Mouse (Mus musculus) lung, embryonic 16.5 days (tissue): Measurements from ENCODE around the gene Otud7a. TPM values are rescaled to one million over a fixed set of nuclear protein-coding genes. Genes with fewer than 3 reads are reported as not detected.

Source experiments
- ATAC-seq: fragments of 200-750 bp; cut with Nextera tagmentation; 2 replicates; pipeline ENCODE4 v1.8.0; 2017; ENCODE audit warnings: low read depth, mild to moderate bottlenecking, moderate library complexity
- H3K27ac ChIP-seq: fragments of 300-500 bp; sonication (generic); 2 replicates; pipeline ENCODE4 v1.5.1; 2014; ENCODE audit warnings: mild to moderate bottlenecking, control low read depth, low read length
- H3K27me3 ChIP-seq: fragments of 300-500 bp; sonication (generic); 2 replicates; pipeline ENCODE4 v1.6.1; 2014; ENCODE audit warnings: low read depth, low read length, mixed read lengths; ENCODE audit not compliant: control insufficient read depth, insufficient read depth
- H3K36me3 ChIP-seq: fragments of 300-500 bp; sonication (generic); 2 replicates; pipeline ENCODE4 v1.6.1; 2014; ENCODE audit warnings: low read length; ENCODE audit not compliant: control insufficient read depth, insufficient read depth
- H3K4me1 ChIP-seq: fragments of 300-500 bp; sonication (generic); replicated peaks from 2 replicates; pipeline ENCODE4 v1.6.1; 2014; ENCODE audit warnings: low read length, mixed read lengths; ENCODE audit not compliant: control insufficient read depth, insufficient read depth
- H3K4me2 ChIP-seq: fragments of 300-500 bp; sonication (generic); 2 replicates; pipeline ENCODE4 v1.6.1; 2014; ENCODE audit warnings: low read depth, low read length, control low read depth
- H3K4me3 ChIP-seq: fragments of 300-500 bp; sonication (generic); 2 replicates; pipeline ENCODE4 v1.5.1; 2014; ENCODE audit warnings: mild to moderate bottlenecking, low read length, control low read depth
- H3K9ac ChIP-seq: fragments of 300-500 bp; sonication (generic); 2 replicates; pipeline ENCODE4 v1.6.1; 2014; ENCODE audit warnings: low read length, control low read depth
- H3K9me3 ChIP-seq: fragments of 300-500 bp; sonication (generic); 2 replicates; pipeline ENCODE4 v1.6.1; 2016; ENCODE audit warnings: low read length; ENCODE audit not compliant: control insufficient read depth
- WGBS: fragments of 180-500 bp; shearing (Covaris S2); extraction: QIAGEN DNeasy Blood & Tissue Kit; methylation state at CpG from one replicate; pipeline ENCODE4 v1.1.7; 2014; 5-methylcytosine and 5-hydroxymethylcytosine counted together
- polyA plus RNA-seq: library from polyadenylated mRNA; unstranded; fragments of >200 nt; fragmentation: Nextera tagmentation; extraction: Ambion mirVana; gene quantifications from 2 replicates; pipeline ENCODE4 v1.2.1, GENCODE M21; 2015

Otud7a gene
- 0.11 and 0.20 TPM in 2 replicates for polyA plus RNA-seq

DNA sequence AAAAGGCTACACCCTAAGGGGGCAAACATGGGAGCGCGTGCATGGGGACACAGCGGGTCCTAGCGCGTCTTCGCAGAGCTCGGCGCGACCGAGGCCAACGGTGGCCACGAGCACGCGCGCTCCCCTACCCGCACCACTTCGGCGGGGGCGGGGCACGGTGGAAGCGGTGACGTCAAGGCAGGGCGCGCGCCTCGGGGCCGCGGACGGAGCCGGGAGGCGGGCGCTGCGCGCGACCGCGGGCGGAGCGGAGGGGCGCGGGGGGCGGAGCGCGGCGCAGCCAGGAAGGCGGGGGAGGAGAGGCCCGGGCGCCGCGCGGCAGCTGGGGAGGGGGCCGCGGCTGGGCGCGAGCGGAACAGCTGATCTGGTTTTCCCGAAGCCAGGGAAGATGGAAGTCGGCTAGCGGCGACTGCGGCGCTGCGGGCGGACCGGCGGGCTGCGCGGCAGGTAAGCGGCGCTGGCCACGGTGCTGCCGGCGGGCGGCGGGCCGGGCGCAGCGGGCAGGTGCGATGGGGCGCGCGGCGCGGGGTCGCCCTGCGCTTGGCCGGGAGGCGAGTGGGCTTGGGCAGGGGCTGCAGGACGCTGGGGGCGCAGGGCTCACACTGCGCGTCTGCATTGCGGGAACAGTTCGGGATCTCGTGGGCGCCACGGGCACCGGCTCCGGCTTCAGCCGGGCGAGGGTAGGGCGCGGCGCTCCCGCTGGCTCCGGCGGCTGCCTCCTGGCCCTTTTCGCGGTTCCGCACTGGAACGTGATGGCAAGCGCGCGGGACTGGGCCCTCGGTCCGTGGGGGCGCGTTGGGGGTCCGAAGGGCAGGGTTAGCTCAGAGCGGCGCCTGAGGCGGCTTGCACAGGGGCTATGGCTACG lies at the start of gene Otud7a:
Otud7a (plus strand) TSS at position 268 of the 862 bp plus-strand sequence.
- WGBS, result under 1% methylated on average over 85 of the region's 123 CpGs
- Histone ChIP-seq H3K27ac (no peak within 1 kb of the TSS), H3K9ac (0 out of 2 replicates have a peak within 1 kb of the TSS, but pooled peaks have one; percentile 20), H3K36me3 (no peaks in the 10 kb centered on the region), H3K4me3 (peak within 1 kb of the TSS; percentile 56), H3K4me1 (0 out of 2 replicates have a peak, but pooled peaks cover 3% of the 10 kb centered on the region), H3K9me3 (no peaks in the 10 kb centered on the region), H3K4me2 (peak within 1 kb of the TSS; percentile 96), H3K27me3 (peaks cover 23% of the 10 kb centered on the region)
- peak; percentile 79 for ATAC-seq

DNA sequence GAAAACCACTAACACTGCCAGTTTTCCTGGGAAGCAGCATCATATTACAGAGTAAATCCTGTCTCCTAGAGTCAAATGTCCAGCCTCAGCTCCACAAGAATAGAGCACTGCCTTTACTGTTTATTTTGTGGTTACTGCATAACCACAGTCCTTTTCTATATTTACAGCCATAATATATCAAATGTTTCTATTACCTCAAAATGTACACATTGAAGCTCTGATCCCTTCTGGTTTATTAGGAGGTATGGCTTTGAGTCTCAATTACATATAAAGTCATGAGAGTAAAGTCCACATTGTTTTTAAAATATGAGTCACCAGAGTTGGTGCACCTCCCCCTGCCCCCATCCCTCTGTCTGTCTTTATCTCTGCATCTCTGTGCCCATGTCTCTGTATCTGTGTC lies 38.6 kb upstream of the Otud7a start:
- H3K9me3 ChIP-seq, result no peaks in the 10 kb centered on the region
- H3K4me2 ChIP-seq, result no peak overlapping the region
- no peaks in the 10 kb centered on the region for H3K4me1 ChIP-seq
- H3K36me3 ChIP-seq, result no peaks in the 10 kb centered on the region
- H3K4me3 ChIP-seq, result no peak overlapping the region
- no peaks in the 10 kb centered on the region for H3K27me3 ChIP-seq
- H3K27ac ChIP-seq, result no peak overlapping the region
- no peak overlapping the region for H3K9ac ChIP-seq
- no peak for ATAC-seq

GRCm38 (mm10) chr7:63445346-63445700 lies 772 bp downstream of the Otud7a start:
- H3K4me1 ChIP-seq, result 0 out of 2 replicates have a peak, but pooled peaks cover 3% of the 10 kb centered on the region
- peaks cover 23% of the 10 kb centered on the region for H3K27me3 ChIP-seq
- no peak overlapping the region for H3K27ac ChIP-seq
- peak overlapping the region; percentile 96 for H3K4me2 ChIP-seq
- H3K36me3 ChIP-seq, result no peaks in the 10 kb centered on the region
- WGBS, result 21% methylated on average over 10 of the region's 10 CpGs
- no peaks in the 10 kb centered on the region for H3K9me3 ChIP-seq
- peak overlapping the region; percentile 56 for H3K4me3 ChIP-seq
- ATAC-seq, result no peak
- H3K9ac ChIP-seq, result no peak overlapping the region

DNA sequence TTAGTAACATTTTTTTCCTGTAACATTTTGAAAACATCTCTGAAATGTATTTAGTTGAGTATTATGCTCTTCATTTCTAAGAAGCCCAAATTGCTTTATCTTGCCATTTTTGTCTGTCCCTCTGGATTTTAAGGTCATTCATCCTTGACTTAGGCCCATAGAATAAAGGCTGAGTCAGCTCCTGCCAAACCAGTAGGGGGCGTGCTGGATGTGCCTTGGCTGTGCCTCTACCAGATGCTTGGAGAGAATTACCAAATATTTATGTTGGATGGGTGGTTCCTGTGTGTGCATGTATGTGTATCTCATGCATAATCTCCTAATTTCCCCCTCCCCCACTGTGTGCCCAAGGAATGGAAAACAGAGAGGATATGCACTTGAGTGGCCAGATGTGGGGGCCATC lies 2.4 kb downstream of the Otud7a start:
- Histone ChIP-seq H3K36me3 (no peaks in the 10 kb centered on the region), H3K9ac (no peak overlapping the region), H3K9me3 (no peaks in the 10 kb centered on the region), H3K4me2 (no peak overlapping the region), H3K4me3 (no peak overlapping the region), H3K4me1 (0 out of 2 replicates have a peak, but pooled peaks cover 3% of the 10 kb centered on the region), H3K27ac (no peak overlapping the region), H3K27me3 (peaks cover 23% of the 10 kb centered on the region)
- WGBS, result 10% methylated on average over 1 of the region's 1 CpGs
- no peak for ATAC-seq

DNA sequence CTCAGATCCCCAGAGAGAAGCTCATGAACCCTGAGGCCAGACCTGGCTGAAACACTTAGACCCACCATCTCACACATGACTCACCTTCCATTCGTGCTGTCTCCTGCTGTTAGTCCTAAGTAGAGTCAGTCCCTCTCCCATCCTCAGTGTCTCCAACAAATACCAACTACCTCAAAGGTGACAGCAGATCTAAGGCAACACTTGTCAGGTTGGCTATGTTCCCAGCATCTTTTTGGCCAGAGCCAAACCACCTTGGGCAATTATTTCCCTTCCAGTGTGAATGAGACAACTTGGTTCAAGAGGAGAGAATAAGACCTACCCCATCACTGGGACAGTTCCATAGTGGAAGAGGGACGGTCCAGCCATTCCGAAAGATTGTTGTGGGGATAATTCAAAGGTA lies 10.7 kb downstream of the Otud7a start:
- Histone ChIP-seq H3K9me3 (no peaks in the 10 kb centered on the region), H3K27me3 (no peaks in the 10 kb centered on the region), H3K36me3 (no peaks in the 10 kb centered on the region), H3K4me2 (no peak overlapping the region), H3K9ac (no peak overlapping the region), H3K27ac (no peak overlapping the region), H3K4me1 (no peaks in the 10 kb centered on the region), H3K4me3 (no peak overlapping the region)
- no peak for ATAC-seq
- 74% methylated on average over 3 of the region's 3 CpGs for WGBS

DNA sequence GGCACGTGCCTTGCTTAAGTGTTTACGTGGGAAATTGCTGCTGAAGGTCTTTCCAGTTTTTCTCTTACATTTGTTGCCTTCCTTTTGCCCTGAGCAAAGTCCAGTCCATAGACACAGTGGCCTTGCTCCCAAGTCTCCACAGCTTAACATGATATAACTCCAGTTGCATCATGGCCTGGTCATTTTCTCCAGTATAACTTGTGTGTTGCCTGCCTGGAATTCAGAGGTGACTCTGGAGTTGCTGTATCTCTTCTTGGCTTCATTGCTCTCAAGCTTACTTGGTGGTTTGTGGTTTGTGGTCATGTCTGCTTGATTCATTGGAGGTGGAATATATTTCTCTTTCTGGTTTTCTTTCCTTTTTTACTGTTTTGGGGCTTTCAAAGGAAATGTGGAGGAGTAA lies 17.7 kb downstream of the Otud7a start:
- no peaks in the 10 kb centered on the region for H3K9me3 ChIP-seq
- no peaks in the 10 kb centered on the region for H3K27me3 ChIP-seq
- no peak overlapping the region for H3K9ac ChIP-seq
- H3K36me3 ChIP-seq, result no peaks in the 10 kb centered on the region
- no peak overlapping the region for H3K27ac ChIP-seq
- H3K4me2 ChIP-seq, result no peak overlapping the region
- WGBS, result 61% methylated on average over 2 of the region's 2 CpGs
- H3K4me1 ChIP-seq, result no peaks in the 10 kb centered on the region
- no peak for ATAC-seq
- no peak overlapping the region for H3K4me3 ChIP-seq

DNA sequence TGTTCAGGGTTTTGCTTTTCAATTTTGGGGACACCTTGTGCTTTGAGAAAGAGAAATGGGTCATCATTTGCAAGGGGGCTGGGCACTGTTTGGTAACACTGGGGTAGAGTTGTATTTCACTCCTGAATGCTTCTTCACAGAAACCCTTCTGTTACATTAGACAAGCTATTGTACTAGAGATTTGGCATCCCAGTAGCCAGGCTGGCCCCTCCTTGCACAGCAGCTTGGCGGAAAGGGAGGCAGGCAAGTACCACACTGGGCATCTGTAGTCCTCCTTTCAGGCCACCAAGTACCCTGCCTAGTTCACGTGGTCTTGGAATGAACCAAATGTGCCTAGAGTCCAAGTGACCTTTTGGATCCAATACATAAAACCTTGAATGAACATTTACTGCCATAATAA lies 18.1 kb downstream of the Otud7a start:
- Histone ChIP-seq H3K4me3 (no peak overlapping the region), H3K36me3 (no peaks in the 10 kb centered on the region), H3K4me2 (no peak overlapping the region), H3K27me3 (no peaks in the 10 kb centered on the region), H3K27ac (no peak overlapping the region), H3K9ac (no peak overlapping the region), H3K4me1 (no peaks in the 10 kb centered on the region), H3K9me3 (no peaks in the 10 kb centered on the region)
- WGBS, result 62% methylated on average over 2 of the region's 2 CpGs
- no peak for ATAC-seq

- Histone ChIP-seq H3K27me3 (no peaks in the 10 kb centered on the region), H3K4me3 (no peak overlapping the region), H3K4me2 (no peak overlapping the region), H3K36me3 (no peaks in the 10 kb centered on the region), H3K9me3 (no peaks in the 10 kb centered on the region), H3K4me1 (no peaks in the 10 kb centered on the region), H3K27ac (no peak overlapping the region), H3K9ac (no peak overlapping the region)
- 83% methylated on average over 6 of the region's 6 CpGs for WGBS
- ATAC-seq, result no peak
Observed at GRCm38 (mm10) chr7:63466729-63467128, 22.2 kb downstream of the Otud7a start.

GRCm38 (mm10) chr7:63468258-63468657 lies 23.7 kb downstream of the Otud7a start:
- Histone ChIP-seq H3K9ac (no peak overlapping the region), H3K27me3 (no peaks in the 10 kb centered on the region), H3K4me2 (no peak overlapping the region), H3K36me3 (no peaks in the 10 kb centered on the region), H3K27ac (no peak overlapping the region), H3K4me1 (no peaks in the 10 kb centered on the region), H3K9me3 (no peaks in the 10 kb centered on the region), H3K4me3 (no peak overlapping the region)
- 79% methylated on average over 3 of the region's 3 CpGs for WGBS
- ATAC-seq, result no peak
